Mouse (Mus musculus): ENCODE data around the gene Mrps2.

DNA sequence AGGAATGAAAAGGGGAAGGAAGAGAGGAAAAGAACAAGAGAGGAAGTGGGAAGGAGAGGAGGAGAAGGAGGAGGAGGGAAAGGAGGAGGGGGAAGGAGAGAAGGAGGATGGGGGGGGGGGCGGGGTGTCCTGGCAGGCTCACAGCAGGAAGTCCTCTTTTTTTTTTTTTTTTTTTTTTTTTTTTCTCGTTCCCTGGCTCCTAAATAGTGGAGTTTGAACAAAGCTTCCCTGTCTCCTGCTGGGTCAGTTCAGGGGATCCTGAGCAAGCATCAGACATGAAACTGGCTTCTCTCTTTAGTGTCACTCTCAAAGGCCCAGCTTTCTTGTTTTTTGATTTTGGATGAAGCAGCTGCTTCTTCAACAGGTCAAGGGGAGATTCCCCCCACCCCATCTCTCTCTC is 34.4 kb upstream of the Mrps2 start:
- TF ChIP-seq TCF3 (IDR thresholded peaks at IDR 0.05; ENCODE audit: insufficient read length, low read depth) (no peak), USF1 (IDR thresholded peaks at IDR 0.05; ENCODE audit: low read depth) (no peak), POLR2A (IDR thresholded peaks at IDR 0.05; ENCODE audit: insufficient read length, low read depth) (no peak), E2F4 (IDR thresholded peaks at IDR 0.05; ENCODE audit: insufficient read depth) (no peak), POLR2AphosphoS2 (IDR thresholded peaks at IDR 0.05; ENCODE audit: insufficient read length, low read depth) (no peak)

All from myocyte (in vitro differentiated cells).